Mouse (Mus musculus) heart, adult 2 months (tissue): ENCODE measurements around the gene Mrpl42.

Experiments
- CTCF ChIP-seq: fragments of 200-600 bp; IDR thresholded peaks from 2 replicates; pipeline ENCODE4 v1.8.1; 2022; ENCODE audit warnings: antibody characterized with exemption, mild to moderate bottlenecking, moderate library complexity
- EP300 ChIP-seq: fragments of 200-500 bp; IDR thresholded peaks from 2 replicates; pipeline ENCODE4 v1.6.1; 2011; ENCODE audit warnings: low read depth, low read length, control low read depth; ENCODE audit not compliant: insufficient read depth
- POLR2A ChIP-seq: fragments of 200-500 bp; IDR thresholded peaks from 2 replicates; pipeline ENCODE4 v1.6.1; 2011; ENCODE audit warnings: mild to moderate bottlenecking, low read depth, low read length, control low read depth; ENCODE audit not compliant: insufficient read depth

- TF ChIP-seq POLR2A (no peak), EP300 (no peak), CTCF (no peak)
Observed at GRCm38 (mm10) chr10:95453282-95453681, 48.5 kb downstream of the Mrpl42 start.
